ENCODE assay signal across 8 mouse cellular contexts in genomic region chr4:31965208-31965607, GRCm38 (mm10). TPM values are rescaled to one million over a fixed set of nuclear protein-coding genes. Genes with fewer than 3 reads are reported as not detected.
A peak's percentile ranks its signal among the peaks of the same experiment; 100 is the strongest.
DNase-seq lines count a peak whose midpoint lies in the region; ATAC-seq and TF ChIP-seq lines count a peak whose summit lies in the region.

No protein-coding gene starts in this region.

- H3K4me1 ChIP-seq in forebrain, embryonic 14.5 days (ENCODE audit: control insufficient read depth, insufficient read depth, low read length), result peaks cover 10% of the 10 kb centered on the region
- peaks cover 45% of the 10 kb centered on the region for H3K4me1 ChIP-seq in liver, embryonic 13.5 days (replicated peaks)

- ATAC-seq in forebrain, embryonic 14.5 days, result no peak
- ATAC-seq in liver, embryonic 13.5 days (ENCODE audit: low read depth), result no peak
- no peak for ATAC-seq in inflammation-experienced regulatory T-cells, adult 6 months

- intact Hi-C loops in gastrocnemius, adult 2 months (cut with DNase I), result no loop called here
- intact Hi-C loops in gastrocnemius, postnatal 36 days (cut with DNase I), result no loop called here

- no peaks in the 10 kb centered on the region for H3K27me3 ChIP-seq in forebrain, embryonic 14.5 days (replicated peaks; ENCODE audit: control insufficient read depth, insufficient read depth, low read length)
- H3K27me3 ChIP-seq in liver, embryonic 13.5 days, result no peaks in the 10 kb centered on the region

- peak overlapping the region; percentile 76 for H3K4me3 ChIP-seq in gastrocnemius, adult 2 months
- peak overlapping the region; percentile 62 for H3K4me3 ChIP-seq in forebrain, embryonic 14.5 days (ENCODE audit: low read depth, low read length)
- H3K4me3 ChIP-seq in liver, embryonic 13.5 days (replicated peaks), result peak overlapping the region; percentile 87

- no peak overlapping the region for H3K27ac ChIP-seq in gastrocnemius, adult 2 months
- H3K27ac ChIP-seq in forebrain, embryonic 14.5 days (ENCODE audit: low read depth, low read length), result no peak overlapping the region
- H3K27ac ChIP-seq in liver, embryonic 13.5 days, result no peak overlapping the region

- H3K36me3 ChIP-seq in forebrain, embryonic 14.5 days (ENCODE audit: control insufficient read depth, insufficient read depth, low read length), result no peaks in the 10 kb centered on the region
- H3K36me3 ChIP-seq in liver, embryonic 13.5 days, result no peaks in the 10 kb centered on the region; the same call in 1 of the 2 replicates

- no peaks in the 10 kb centered on the region for H3K9me3 ChIP-seq in forebrain, embryonic 14.5 days (replicated peaks; ENCODE audit: control insufficient read depth, low read length)
- H3K9me3 ChIP-seq in liver, embryonic 13.5 days (replicated peaks), result no peaks in the 10 kb centered on the region

- DNase-seq in gastrocnemius, adult 2 months, result no peak
- no peak for DNase-seq in gastrocnemius, postnatal 36 days
- peak; percentile 23 for DNase-seq in 3T3-L1 (ENCODE audit: low read depth, low spot score)
- DNase-seq in forebrain, embryonic 14.5 days (ENCODE audit: low spot score), result no peak
- DNase-seq in liver, embryonic 13.5 days, result no peak
- DNase-seq in urinary bladder, postnatal 14 days (ENCODE audit: low spot score), result no peak
- DNase-seq in left cerebral cortex, adult 9 months (ENCODE audit: low spot score in 2 of 2), result no peak

- H3K4me2 ChIP-seq in forebrain, embryonic 14.5 days (ENCODE audit: low read length), result peak overlapping the region; percentile 79
- H3K4me2 ChIP-seq in liver, embryonic 13.5 days, result peak overlapping the region; percentile 83

- no peak for TF ChIP-seq CTCF in gastrocnemius, adult 2 months (IDR thresholded peaks at IDR 0.05)

- H3K9ac ChIP-seq in forebrain, embryonic 14.5 days (ENCODE audit: low read length), result peak overlapping the region; percentile 80; the same call in 1 of the 2 replicates
- H3K9ac ChIP-seq in liver, embryonic 13.5 days, result peak overlapping the region; percentile 91

- 53% methylated on average over 2 of the region's 2 CpGs for WGBS in forebrain, embryonic 14.5 days
- 19% methylated on average over 2 of the region's 2 CpGs for WGBS in liver, embryonic 13.5 days (ENCODE audit: insufficient replicate concordance)

RNA-seq across cellular contexts. Expression of gene Map3k7, which starts 1.3 kb away (rescaled TPM):
- total RNA-seq in gastrocnemius, adult 2 months (2021), result 10 to 100 TPM; 38.9 to 41.1 TPM
- total RNA-seq in gastrocnemius, postnatal 36 days (2021), result 10 to 100 TPM; 30.8 to 33.9 TPM
- 31.5 and 38.0 TPM in 2 replicates for polyA plus RNA-seq in forebrain, embryonic 14.5 days (2014; fragmentation: Nextera tagmentation; extraction: Ambion mirVana)
- 11.7 and 14.1 TPM in 2 replicates for polyA plus RNA-seq in liver, embryonic 13.5 days (2015; fragmentation: Nextera tagmentation; extraction: Ambion mirVana)
- 10 to 100 TPM in 1 of 3 experiments, 1 to 10 TPM in 2; 6.6 to 11.5 (median 7.8) TPM for polyA plus RNA-seq in inflammation-experienced regulatory T-cells, adult 6 months (2017; shearing (Covaris generic))
